31 mouse cellular contexts compared by ENCODE assay signal in the genomic region with DNA sequence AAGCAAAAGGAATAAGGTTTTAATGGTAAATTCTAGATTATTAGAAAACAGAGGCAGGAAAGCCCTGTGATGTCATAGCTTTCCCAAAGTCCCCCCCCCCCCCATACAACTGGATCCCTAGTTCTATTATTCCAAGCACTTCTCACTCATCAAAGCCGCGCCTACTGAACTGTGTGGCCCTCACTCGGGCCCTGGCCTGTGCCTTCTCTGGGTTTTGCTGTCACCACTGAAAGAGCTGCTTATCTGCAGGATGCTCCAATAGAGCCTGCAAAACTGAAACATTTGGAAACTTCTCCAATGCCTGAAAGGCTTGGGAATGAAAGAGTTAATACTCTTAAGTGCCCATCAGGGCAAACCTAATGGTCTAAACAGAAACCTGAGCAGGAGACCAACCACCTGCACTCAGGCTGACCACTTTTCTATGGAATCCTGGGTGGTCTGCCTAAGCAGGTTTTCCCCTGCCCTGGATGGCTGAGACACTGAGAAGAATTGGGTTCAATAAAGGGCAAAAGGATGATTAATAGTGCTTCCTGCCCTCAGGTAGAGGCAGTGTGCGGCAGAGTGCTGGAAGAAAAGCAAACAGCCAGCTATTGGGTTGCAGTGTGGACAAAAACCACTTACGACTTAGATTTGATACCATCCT.
A peak's percentile ranks its signal among the peaks of the same experiment; 100 is the strongest.
DNase-seq lines count a peak whose midpoint lies in the region; ATAC-seq and TF ChIP-seq lines count a peak whose summit lies in the region.
"Had no signal": no experiment of that assay in that cellular context is flagged by ENCODE, and none has a peak within 500 bp of the region (broad histone marks: within the 10 kb centered on the region; RNA-seq: fewer than 3 reads in every experiment).

No protein-coding gene starts in this region.

- H3K27me3 ChIP-seq in kidney, embryonic 16.5 days (ENCODE audit: insufficient read depth, low read length): no peaks in the 10 kb centered on the region
- H3K27me3 ChIP-seq in stomach, embryonic 14.5 days (ENCODE audit: control insufficient read depth, insufficient read depth, low read length): no peaks in the 10 kb centered on the region
- H3K27me3 ChIP-seq in stomach, postnatal 0 days (ENCODE audit: control insufficient read depth, insufficient read depth, low read length): no peaks in the 10 kb centered on the region
- H3K27me3 ChIP-seq in embryonic facial prominence, embryonic 11.5 days (ENCODE audit: control insufficient read depth, insufficient read depth, low read length): no peaks in the 10 kb centered on the region
- no peaks in the 10 kb centered on the region for H3K27me3 ChIP-seq in midbrain, postnatal 0 days (ENCODE audit: insufficient read depth, low read length)
- H3K27me3 ChIP-seq: embryonic facial prominence, embryonic 15.5 days; heart, embryonic 15.5 days; hindbrain, embryonic 12.5 days; intestine, embryonic 15.5 days; limb, embryonic 12.5 days; liver, embryonic 15.5 days; lung, embryonic 15.5 days had no signal

- WGBS in kidney, embryonic 16.5 days: 31% methylated on average over 5 of the region's 5 CpGs
- 17% methylated on average over 5 of the region's 5 CpGs for WGBS in stomach, embryonic 14.5 days
- WGBS in stomach, postnatal 0 days: 34% methylated on average over 5 of the region's 5 CpGs
- WGBS in embryonic facial prominence, embryonic 11.5 days: 58% methylated on average over 5 of the region's 5 CpGs
- 80% methylated on average over 5 of the region's 5 CpGs for WGBS in midbrain, postnatal 0 days

- no peaks in the 10 kb centered on the region; the same call in 1 of the 2 replicates for H3K4me1 ChIP-seq in kidney, embryonic 16.5 days (ENCODE audit: insufficient read depth, low read length)
- no peaks in the 10 kb centered on the region for H3K4me1 ChIP-seq in stomach, embryonic 14.5 days (ENCODE audit: control insufficient read depth, insufficient read depth, low read length)
- H3K4me1 ChIP-seq in stomach, postnatal 0 days (replicated peaks; ENCODE audit: control insufficient read depth, insufficient read depth): no peaks in the 10 kb centered on the region
- H3K4me1 ChIP-seq in embryonic facial prominence, embryonic 11.5 days (ENCODE audit: control insufficient read depth, insufficient read depth, low read length): no peaks in the 10 kb centered on the region
- no peaks in the 10 kb centered on the region for H3K4me1 ChIP-seq in midbrain, postnatal 0 days (ENCODE audit: insufficient read depth, low read length)
- H3K4me1 ChIP-seq: embryonic facial prominence, embryonic 15.5 days; heart, embryonic 10.5 days; heart, embryonic 15.5 days; intestine, embryonic 15.5 days; liver, embryonic 15.5 days; lung, embryonic 15.5 days had no signal

- no peak overlapping the region for H3K4me2 ChIP-seq in kidney, embryonic 16.5 days (replicated peaks; ENCODE audit: low read depth, low read length)
- H3K4me2 ChIP-seq in stomach, embryonic 14.5 days (replicated peaks; ENCODE audit: low read depth, low read length): no peak overlapping the region
- no peak overlapping the region for H3K4me2 ChIP-seq in stomach, postnatal 0 days (replicated peaks; ENCODE audit: low read depth)
- H3K4me2 ChIP-seq in embryonic facial prominence, embryonic 11.5 days (ENCODE audit: low read depth, low read length): no peak overlapping the region
- H3K4me2 ChIP-seq in midbrain, postnatal 0 days (ENCODE audit: low read depth, low read length, poor library complexity, severe bottlenecking): no peak overlapping the region
- H3K4me2 ChIP-seq: embryonic facial prominence, embryonic 15.5 days; forebrain, embryonic 12.5 days; heart, embryonic 15.5 days; hindbrain, embryonic 12.5 days; intestine, embryonic 15.5 days; limb, embryonic 12.5 days; liver, embryonic 15.5 days; lung, embryonic 15.5 days; midbrain, embryonic 12.5 days had no signal

- H3K27ac ChIP-seq in kidney, embryonic 16.5 days (ENCODE audit: low read length): no peak overlapping the region
- H3K27ac ChIP-seq in stomach, embryonic 14.5 days (ENCODE audit: low read length): no peak overlapping the region
- no peak overlapping the region for H3K27ac ChIP-seq in stomach, postnatal 0 days (replicated peaks)
- no peak overlapping the region for H3K27ac ChIP-seq in embryonic facial prominence, embryonic 11.5 days (replicated peaks; ENCODE audit: low read depth, low read length)
- H3K27ac ChIP-seq in midbrain, postnatal 0 days (ENCODE audit: low read depth, low read length): no peak overlapping the region
- H3K27ac ChIP-seq: embryonic facial prominence, embryonic 15.5 days; forebrain, embryonic 12.5 days; heart, embryonic 10.5 days; heart, embryonic 15.5 days; hindbrain, embryonic 12.5 days; hindbrain, postnatal 0 days; intestine, embryonic 15.5 days; limb, embryonic 12.5 days; liver, embryonic 15.5 days; lung, embryonic 15.5 days; midbrain, embryonic 12.5 days had no signal

- H3K4me3 ChIP-seq in kidney, embryonic 16.5 days (ENCODE audit: low read length): no peak overlapping the region
- no peak overlapping the region for H3K4me3 ChIP-seq in stomach, embryonic 14.5 days (ENCODE audit: low read depth, low read length)
- H3K4me3 ChIP-seq in stomach, postnatal 0 days (ENCODE audit: low read depth, low read length): no peak overlapping the region
- H3K4me3 ChIP-seq in embryonic facial prominence, embryonic 11.5 days (ENCODE audit: low read depth, low read length): no peak overlapping the region
- no peak overlapping the region for H3K4me3 ChIP-seq in midbrain, postnatal 0 days (ENCODE audit: low read depth, low read length)
- H3K4me3 ChIP-seq: embryonic facial prominence, embryonic 15.5 days; forebrain, embryonic 12.5 days; heart, embryonic 10.5 days; heart, embryonic 15.5 days; hindbrain, embryonic 12.5 days; intestine, embryonic 15.5 days; limb, embryonic 12.5 days; liver, embryonic 15.5 days; lung, embryonic 15.5 days; midbrain, embryonic 12.5 days had no signal

- DNase-seq in kidney, adult 9 months: no peak
- no peak for DNase-seq in stomach, postnatal 0 days (ENCODE audit: low spot score)
- DNase-seq in embryonic facial prominence, embryonic 11.5 days (ENCODE audit: low spot score): peak; percentile 57
- DNase-seq in midbrain, postnatal 0 days (ENCODE audit: low spot score): no peak
- DNase-seq in adrenal gland, adult (ENCODE audit: inconsistent age in 2 of 2, low spot score in 1 of 2): no peak
- DNase-seq: adrenal gland, postnatal 25 days; cerebellum, adult 11-12 months; cerebellum, postnatal 10 days; forebrain, postnatal 0 days; gastrocnemius, postnatal 25 days; heart, adult 11 months; kidney, postnatal 10 days; layer of hippocampus, adult 9-11 months; lung, postnatal 36 days; right cerebral cortex, postnatal 25 days; spleen, adult 18-20 months; thymus, adult 2 months; thymus, postnatal 36 days had no signal

- no peak for TF ChIP-seq CTCF in stomach, postnatal 0 days (IDR thresholded peaks at IDR 0.05; ENCODE audit: low read depth)
- no peak for TF ChIP-seq CTCF in midbrain, postnatal 0 days (IDR thresholded peaks at IDR 0.05)

- TF ChIP-seq EP300 in stomach, postnatal 0 days (optimal IDR thresholded peaks at IDR 0.05): no peak

- H3K9ac ChIP-seq in kidney, embryonic 16.5 days (replicated peaks; ENCODE audit: low read length): no peak overlapping the region
- no peak overlapping the region for H3K9ac ChIP-seq in stomach, embryonic 14.5 days (replicated peaks; ENCODE audit: low read depth, low read length)
- H3K9ac ChIP-seq in stomach, postnatal 0 days (ENCODE audit: low read length): no peak overlapping the region
- H3K9ac ChIP-seq in embryonic facial prominence, embryonic 11.5 days (replicated peaks; ENCODE audit: low read length): no peak overlapping the region
- no peak overlapping the region for H3K9ac ChIP-seq in midbrain, postnatal 0 days (replicated peaks; ENCODE audit: low read length, poor library complexity, severe bottlenecking)
- H3K9ac ChIP-seq: embryonic facial prominence, embryonic 15.5 days; forebrain, embryonic 12.5 days; forebrain, postnatal 0 days; heart, embryonic 15.5 days; hindbrain, embryonic 12.5 days; intestine, embryonic 15.5 days; limb, embryonic 12.5 days; liver, embryonic 15.5 days; lung, embryonic 15.5 days; midbrain, embryonic 12.5 days had no signal

- H3K9me3 ChIP-seq in kidney, embryonic 16.5 days (ENCODE audit: low read length): no peaks in the 10 kb centered on the region
- no peaks in the 10 kb centered on the region for H3K9me3 ChIP-seq in stomach, embryonic 14.5 days (ENCODE audit: control insufficient read depth, low read depth, low read length)
- no peaks in the 10 kb centered on the region for H3K9me3 ChIP-seq in stomach, postnatal 0 days (ENCODE audit: control insufficient read depth, low read length)
- no peaks in the 10 kb centered on the region for H3K9me3 ChIP-seq in embryonic facial prominence, embryonic 11.5 days (replicated peaks; ENCODE audit: control insufficient read depth, low read length)
- H3K9me3 ChIP-seq in midbrain, postnatal 0 days (ENCODE audit: low read length): no peaks in the 10 kb centered on the region
- H3K9me3 ChIP-seq: embryonic facial prominence, embryonic 15.5 days; forebrain, embryonic 12.5 days; heart, embryonic 10.5 days; heart, embryonic 15.5 days; hindbrain, embryonic 12.5 days; intestine, embryonic 15.5 days; limb, embryonic 12.5 days; liver, embryonic 15.5 days; lung, embryonic 15.5 days; midbrain, embryonic 12.5 days had no signal

- peak; percentile 93 for ATAC-seq in kidney, embryonic 16.5 days (ENCODE audit: low FRiP score, low TSS enrichment)
- ATAC-seq in stomach, embryonic 14.5 days (ENCODE audit: insufficient number of reproducible peaks, insufficient read depth, low FRiP score, low read depth): peak; percentile 28; the same call in 1 of the 2 replicates
- no peak for ATAC-seq in stomach, postnatal 0 days (ENCODE audit: low FRiP score, low TSS enrichment)
- 0 out of 2 replicates have a peak, but pooled peaks have one; percentile 59 for ATAC-seq in embryonic facial prominence, embryonic 11.5 days (replicated peaks; ENCODE audit: insufficient number of reproducible peaks, low FRiP score, low TSS enrichment, low read depth)
- ATAC-seq in midbrain, postnatal 0 days (ENCODE audit: low FRiP score): no peak
- ATAC-seq: hindbrain, postnatal 0 days; intestine, embryonic 15.5 days had no signal

- H3K36me3 ChIP-seq in kidney, embryonic 16.5 days (ENCODE audit: insufficient read depth, low read length): no peaks in the 10 kb centered on the region
- H3K36me3 ChIP-seq in stomach, embryonic 14.5 days (ENCODE audit: control insufficient read depth, insufficient read depth, low read length): no peaks in the 10 kb centered on the region
- no peaks in the 10 kb centered on the region for H3K36me3 ChIP-seq in stomach, postnatal 0 days (ENCODE audit: control insufficient read depth, insufficient read depth, low read length)
- no peaks in the 10 kb centered on the region for H3K36me3 ChIP-seq in embryonic facial prominence, embryonic 11.5 days (replicated peaks; ENCODE audit: control insufficient read depth, insufficient read depth, low read depth, low read length)
- H3K36me3 ChIP-seq in midbrain, postnatal 0 days (ENCODE audit: insufficient read depth, low read length): no peaks in the 10 kb centered on the region
- H3K36me3 ChIP-seq: embryonic facial prominence, embryonic 15.5 days; forebrain, embryonic 12.5 days; heart, embryonic 10.5 days; heart, embryonic 15.5 days; hindbrain, embryonic 12.5 days; intestine, embryonic 15.5 days; limb, embryonic 12.5 days; liver, embryonic 15.5 days; lung, embryonic 15.5 days; midbrain, embryonic 12.5 days had no signal

Comparison
In these comparisons a context has a peak if more than half of its experiments do, and no peak if none do; other contexts are left out.
1. ATAC-seq: peak in kidney, embryonic 16.5 days (single experiment), stomach, embryonic 14.5 days (single experiment) and embryonic facial prominence, embryonic 11.5 days (single experiment); none in stomach, postnatal 0 days (single experiment) and midbrain, postnatal 0 days (single experiment).